Mouse (Mus musculus) midbrain, embryonic 12.5 days (tissue): Measurements from ENCODE around the gene Bicdl1. TPM values are rescaled to one million over a fixed set of nuclear protein-coding genes. Genes with fewer than 3 reads are reported as not detected.

Source experiments
- ATAC-seq: fragments of 200-750 bp; cut with Nextera tagmentation; 2 replicates; pipeline ENCODE4 v1.8.0; 2017; ENCODE audit warnings: low read depth, moderate TSS enrichment, moderate library complexity; ENCODE audit not compliant: low FRiP score
- H3K27ac ChIP-seq: fragments of 300-500 bp; sonication (generic); replicated peaks from 2 replicates; pipeline ENCODE4 v1.5.1; 2016; ENCODE audit warnings: mild to moderate bottlenecking
- H3K27me3 ChIP-seq: fragments of 300-500 bp; sonication (generic); 2 replicates; pipeline ENCODE4 v1.6.1; 2016; ENCODE audit warnings: mild to moderate bottlenecking
- H3K36me3 ChIP-seq: fragments of 300-500 bp; sonication (generic); 2 replicates; pipeline ENCODE4 v1.6.1; 2016
- H3K4me1 ChIP-seq: fragments of 300-500 bp; sonication (generic); 2 replicates; pipeline ENCODE4 v1.6.1; 2016
- H3K4me2 ChIP-seq: fragments of 300-500 bp; sonication (generic); replicated peaks from 2 replicates; pipeline ENCODE4 v1.6.1; 2016; ENCODE audit warnings: mild to moderate bottlenecking, moderate library complexity
- H3K4me3 ChIP-seq: fragments of 300-500 bp; sonication (generic); 2 replicates; pipeline ENCODE4 v1.5.1; 2016; ENCODE audit warnings: mild to moderate bottlenecking
- H3K9ac ChIP-seq: fragments of 300-500 bp; sonication (generic); replicated peaks from 2 replicates; pipeline ENCODE4 v1.6.1; 2016; ENCODE audit warnings: mild to moderate bottlenecking, moderate library complexity
- H3K9me3 ChIP-seq: fragments of 300-500 bp; sonication (generic); 2 replicates; pipeline ENCODE4 v1.6.1; 2016; ENCODE audit warnings: mild to moderate bottlenecking
- WGBS: fragments of 180-500 bp; shearing (Covaris S2); methylation state at CpG from one replicate; pipeline ENCODE4 v1.1.7; 2016; 5-methylcytosine and 5-hydroxymethylcytosine counted together
- polyA plus RNA-seq: library from polyadenylated mRNA; unstranded; fragments of >200 nt; fragmentation: Nextera tagmentation; extraction: Ambion mirVana; gene quantifications from 2 replicates; pipeline ENCODE4 v1.2.1, GENCODE M21; 2016

Bicdl1 gene
- polyA plus RNA-seq, 1 experiment from 2014 or later, result 19.9 TPM

DNA sequence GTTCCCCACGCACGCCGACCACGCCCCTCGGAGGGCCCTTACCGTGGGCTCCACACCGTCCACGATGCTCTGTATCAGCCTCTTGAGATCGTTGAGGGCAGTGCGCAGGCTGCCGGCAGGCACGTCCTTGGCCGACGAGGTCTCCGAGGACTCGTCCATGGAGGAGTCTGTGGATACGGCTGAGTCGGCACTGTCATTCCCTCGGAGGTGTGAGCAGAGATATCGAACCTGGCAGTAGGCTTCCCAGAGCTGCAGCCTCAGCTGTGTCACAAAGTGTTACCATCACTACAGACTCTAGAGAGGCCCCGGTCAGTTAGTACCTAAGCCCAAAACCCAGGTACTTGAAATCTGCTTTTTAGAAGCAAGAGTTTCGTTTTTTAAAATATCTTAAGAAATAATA, 68.8 kb downstream of the Bicdl1 start:
- H3K36me3 ChIP-seq, result no peaks in the 10 kb centered on the region
- no peak overlapping the region for H3K4me3 ChIP-seq
- no peak for ATAC-seq
- H3K4me2 ChIP-seq, result no peak overlapping the region
- 89% methylated on average over 22 of the region's 22 CpGs for WGBS
- no peaks in the 10 kb centered on the region for H3K27me3 ChIP-seq
- no peak overlapping the region for H3K27ac ChIP-seq
- no peaks in the 10 kb centered on the region for H3K9me3 ChIP-seq
- peaks cover 10% of the 10 kb centered on the region; the same call in 1 of the 2 replicates for H3K4me1 ChIP-seq
- H3K9ac ChIP-seq, result no peak overlapping the region

DNA sequence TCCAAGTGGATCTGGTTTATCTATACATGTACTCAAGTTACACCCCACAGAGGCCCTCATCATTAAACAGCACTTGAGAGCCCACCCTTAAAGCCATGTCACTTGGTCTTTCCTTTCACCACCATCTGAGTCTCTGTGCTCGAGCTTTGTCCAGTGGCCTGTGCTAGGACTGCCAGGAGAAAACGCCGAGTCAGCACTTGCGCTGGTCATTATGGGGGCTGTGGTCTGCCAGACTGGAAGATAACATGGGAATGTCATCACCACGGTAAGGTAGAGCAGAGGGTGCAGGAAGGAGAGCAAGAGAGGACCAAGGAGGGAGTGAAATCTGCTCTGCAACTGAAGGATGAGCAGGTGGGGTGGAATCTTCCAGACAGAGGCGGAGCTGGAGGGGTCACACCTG, 73.1 kb downstream of the Bicdl1 start:
- 91% methylated on average over 6 of the region's 6 CpGs for WGBS
- H3K27me3 ChIP-seq, result peaks cover 6% of the 10 kb centered on the region
- no peaks in the 10 kb centered on the region for H3K4me1 ChIP-seq
- H3K9ac ChIP-seq, result no peak overlapping the region; the same call in 1 of the 2 replicates
- no peaks in the 10 kb centered on the region for H3K36me3 ChIP-seq
- no peaks in the 10 kb centered on the region for H3K9me3 ChIP-seq
- no peak overlapping the region for H3K4me3 ChIP-seq
- no peak for ATAC-seq
- H3K27ac ChIP-seq, result no peak overlapping the region
- no peak overlapping the region for H3K4me2 ChIP-seq

DNA sequence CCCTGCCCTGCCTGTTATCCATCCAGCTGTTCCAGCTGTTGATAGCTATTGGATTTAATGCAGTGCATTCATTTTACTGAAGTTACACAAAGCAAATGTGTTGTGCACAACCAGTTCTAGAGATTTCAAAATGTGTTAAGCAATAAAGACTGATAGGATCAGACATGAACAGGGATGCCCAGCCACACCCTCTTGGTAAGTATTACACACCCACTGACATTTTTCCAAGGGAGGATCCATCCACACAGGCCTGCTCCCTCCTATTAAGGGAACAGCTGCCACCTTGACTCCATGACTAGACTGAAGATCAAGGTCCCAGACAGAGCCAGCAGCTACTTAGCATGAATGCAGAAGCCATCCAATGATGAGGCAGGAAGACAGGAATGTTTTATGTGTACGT, 74.2 kb downstream of the Bicdl1 start:
- Histone ChIP-seq H3K9ac (no peak overlapping the region), H3K4me2 (no peak overlapping the region), H3K9me3 (no peaks in the 10 kb centered on the region), H3K4me1 (peaks cover 5% of the 10 kb centered on the region), H3K27me3 (peaks cover 6% of the 10 kb centered on the region), H3K36me3 (no peaks in the 10 kb centered on the region), H3K4me3 (no peak overlapping the region), H3K27ac (no peak overlapping the region)
- WGBS, result 79% methylated on average over 1 of the region's 1 CpGs
- no peak for ATAC-seq

DNA sequence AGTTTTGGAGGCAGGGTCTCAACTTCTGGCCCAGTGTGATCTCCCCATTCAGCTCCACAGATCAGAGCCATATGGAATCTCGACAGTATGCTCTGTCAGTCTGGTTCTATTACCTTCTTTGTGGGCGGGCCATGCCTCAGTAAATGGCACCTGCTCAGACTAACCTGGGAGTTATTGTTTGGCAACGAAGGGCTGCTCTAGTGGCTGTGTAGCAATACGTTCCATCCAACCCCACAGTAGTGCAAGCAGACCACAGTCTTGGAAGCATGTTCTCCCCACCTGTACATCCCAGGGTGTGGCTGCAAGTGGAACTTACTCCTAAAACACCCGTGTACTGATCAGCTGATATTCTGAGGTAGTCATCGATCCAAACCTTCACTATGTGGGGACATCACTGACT, 74.7 kb downstream of the Bicdl1 start:
- ATAC-seq, result no peak
- WGBS, result 84% methylated on average over 6 of the region's 6 CpGs

DNA sequence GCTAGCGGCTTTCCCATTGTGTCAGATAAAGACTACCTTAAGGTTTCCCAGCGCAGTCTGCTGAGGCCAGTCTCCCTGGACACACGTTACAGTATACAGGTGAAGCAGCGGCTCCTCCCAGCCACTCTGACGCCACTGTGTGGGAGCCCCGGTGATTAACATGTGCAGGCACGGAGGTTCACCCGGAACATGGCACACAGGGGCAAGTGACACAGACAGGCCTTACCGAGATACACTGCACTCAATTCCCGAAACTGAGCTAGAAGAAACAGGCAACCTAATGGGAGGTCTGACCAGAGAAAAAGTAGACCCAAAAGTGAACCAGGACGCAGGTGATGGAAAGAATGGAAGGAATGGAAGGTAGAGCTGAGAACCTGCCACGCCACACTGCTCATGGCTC, 77.6 kb downstream of the Bicdl1 start:
- Histone ChIP-seq H3K4me2 (no peak overlapping the region), H3K36me3 (no peaks in the 10 kb centered on the region), H3K4me3 (no peak overlapping the region), H3K9me3 (no peaks in the 10 kb centered on the region), H3K27ac (no peak overlapping the region), H3K27me3 (peaks cover 6% of the 10 kb centered on the region), H3K4me1 (peaks cover 16% of the 10 kb centered on the region), H3K9ac (no peak overlapping the region)
- ATAC-seq, result no peak
- 93% methylated on average over 12 of the region's 12 CpGs for WGBS

More for the DNA sequence above, 74.7 kb downstream of the Bicdl1 start:
- Histone ChIP-seq H3K9ac (no peak overlapping the region), H3K9me3 (no peaks in the 10 kb centered on the region), H3K36me3 (no peaks in the 10 kb centered on the region), H3K4me1 (peaks cover 11% of the 10 kb centered on the region), H3K27me3 (peaks cover 6% of the 10 kb centered on the region), H3K4me3 (no peak overlapping the region), H3K27ac (no peak overlapping the region), H3K4me2 (no peak overlapping the region)

DNA sequence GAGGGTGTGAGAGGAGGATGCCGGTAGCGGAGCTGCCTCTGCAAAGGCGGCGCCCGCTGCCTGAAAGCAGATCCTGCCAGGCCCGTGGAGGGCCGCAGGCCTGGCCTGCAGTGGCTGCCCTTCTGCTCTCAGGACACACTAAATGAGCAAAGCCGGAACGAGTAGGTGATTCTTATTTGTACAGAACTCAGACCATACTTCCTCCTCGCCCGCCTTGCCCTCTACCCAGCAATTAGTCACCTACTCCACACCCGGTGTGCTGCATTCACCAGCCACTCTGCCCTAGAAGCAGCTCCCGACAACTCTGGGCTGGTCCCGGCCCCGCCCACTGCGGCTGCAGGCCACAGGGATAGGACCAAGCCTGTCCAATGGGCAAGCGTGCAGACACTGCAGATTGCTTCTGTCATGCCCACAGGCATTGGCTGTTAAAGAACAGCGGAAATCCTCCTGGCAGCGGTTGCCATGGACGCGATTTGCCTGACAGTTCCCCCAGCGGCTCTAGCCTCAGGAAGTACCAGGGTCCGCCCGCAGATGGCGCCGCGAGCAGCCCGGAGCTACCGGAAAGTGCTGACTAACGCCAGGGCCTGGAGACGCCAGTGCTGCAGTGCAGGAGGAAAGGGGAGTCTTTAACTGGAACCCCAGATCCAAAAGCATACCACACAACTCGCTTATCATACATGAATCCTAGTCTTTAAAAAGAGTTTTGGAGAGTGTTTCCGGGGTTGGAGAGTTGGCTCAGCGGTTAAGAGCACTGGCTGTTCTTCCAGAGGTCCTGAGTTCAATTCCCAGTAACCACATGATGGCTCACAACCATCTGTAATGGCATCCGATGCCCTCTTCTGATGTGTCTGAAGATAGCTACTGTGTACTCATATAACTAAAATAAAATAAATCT, 78.5 kb downstream of the Bicdl1 start:
- WGBS, result 4% methylated on average over 35 of the region's 35 CpGs
- Histone ChIP-seq H3K36me3 (no peaks in the 10 kb centered on the region), H3K27me3 (peaks cover 6% of the 10 kb centered on the region), H3K4me1 (peaks cover 16% of the 10 kb centered on the region), H3K27ac (peak overlapping the region; percentile 53), H3K4me2 (peak overlapping the region; percentile 55), H3K9me3 (no peaks in the 10 kb centered on the region), H3K4me3 (peak overlapping the region; percentile 41), H3K9ac (peak overlapping the region; percentile 60)
- ATAC-seq, result peak; percentile 100

DNA sequence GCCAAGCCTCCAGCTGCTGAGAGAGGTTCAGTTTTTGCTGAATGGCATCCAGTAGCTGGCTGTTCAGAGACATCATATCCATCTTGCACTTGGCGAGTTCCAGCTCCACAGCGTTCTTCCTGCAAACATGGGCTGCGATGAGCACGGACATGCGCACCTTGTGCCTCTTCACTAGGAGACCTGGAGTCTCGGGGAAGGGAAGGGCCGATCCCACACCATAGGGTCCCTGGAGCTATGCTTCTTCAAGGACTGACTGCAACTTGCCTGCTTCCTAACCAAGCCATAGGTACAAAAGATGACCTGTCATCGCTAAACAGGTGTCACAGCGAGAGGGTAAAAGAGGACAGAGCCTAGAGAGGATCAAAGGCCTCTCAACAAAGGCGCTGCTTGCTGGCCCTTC, 79.6 kb downstream of the Bicdl1 start:
- Histone ChIP-seq H3K4me3 (0 out of 2 replicates have a peak overlapping the region, but pooled peaks have one; percentile 41), H3K9ac (peak overlapping the region; percentile 60)

DNA sequence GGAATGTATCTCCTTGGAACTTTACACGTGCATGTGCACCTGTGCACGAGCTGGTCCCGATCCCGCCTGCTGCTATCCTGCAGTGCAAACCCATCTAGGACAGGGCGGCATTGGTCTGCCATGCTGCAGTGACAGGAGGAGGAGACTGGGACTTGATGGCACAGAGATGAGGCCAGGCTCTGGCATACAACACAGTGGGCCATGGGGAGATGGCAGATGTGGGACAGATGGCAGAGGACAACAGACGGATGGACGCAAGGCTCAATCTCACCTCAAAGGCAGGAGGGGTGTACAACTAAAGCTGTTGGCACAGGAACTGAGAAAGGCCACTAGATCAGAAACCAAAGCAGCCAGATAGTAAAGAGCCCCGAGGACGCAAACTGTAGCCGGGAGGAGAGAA, 80.5 kb downstream of the Bicdl1 start:
- H3K4me2 ChIP-seq, result no peak overlapping the region
- H3K27ac ChIP-seq, result no peak overlapping the region
- H3K9ac ChIP-seq, result 0 out of 2 replicates have a peak overlapping the region, but pooled peaks have one; percentile 15
- H3K36me3 ChIP-seq, result peaks cover 19% of the 10 kb centered on the region
- H3K4me1 ChIP-seq, result peaks cover 16% of the 10 kb centered on the region
- H3K4me3 ChIP-seq, result no peak overlapping the region
- ATAC-seq, result no peak
- WGBS, result 93% methylated on average over 10 of the region's 10 CpGs
- H3K27me3 ChIP-seq, result peaks cover 5% of the 10 kb centered on the region; the same call in 1 of the 2 replicates
- no peaks in the 10 kb centered on the region for H3K9me3 ChIP-seq

More for the DNA sequence above, 79.6 kb downstream of the Bicdl1 start:
- H3K4me1 ChIP-seq, result peaks cover 16% of the 10 kb centered on the region
- peaks cover 10% of the 10 kb centered on the region for H3K36me3 ChIP-seq
- ATAC-seq, result no peak
- peak overlapping the region; percentile 55; the same call in 1 of the 2 replicates for H3K4me2 ChIP-seq
- no peaks in the 10 kb centered on the region for H3K9me3 ChIP-seq
- WGBS, result 90% methylated on average over 10 of the region's 10 CpGs
- H3K27me3 ChIP-seq, result peaks cover 6% of the 10 kb centered on the region
- H3K27ac ChIP-seq, result no peak overlapping the region

DNA sequence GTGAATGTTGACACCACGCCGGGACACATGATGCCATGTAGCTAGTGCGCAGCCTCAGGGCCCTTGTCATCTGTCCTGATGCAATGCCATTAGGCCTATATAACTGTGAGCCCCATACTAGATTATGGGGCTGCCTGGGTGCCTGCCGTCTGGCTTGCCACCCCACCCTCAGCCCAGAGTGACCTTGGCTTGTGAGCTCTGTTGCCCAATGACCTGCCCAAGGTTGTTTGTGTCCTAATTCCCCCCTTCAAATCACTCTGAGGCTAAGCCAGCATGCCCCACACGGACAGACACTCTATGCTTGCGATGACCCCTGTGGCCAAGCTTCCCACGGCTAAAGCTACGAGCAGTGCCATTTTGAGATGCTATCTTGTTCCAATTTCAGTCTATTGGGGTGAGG, 81.7 kb downstream of the Bicdl1 start:
- H3K9me3 ChIP-seq, result no peaks in the 10 kb centered on the region
- peaks cover 31% of the 10 kb centered on the region for H3K36me3 ChIP-seq
- no peak overlapping the region for H3K4me3 ChIP-seq
- no peak for ATAC-seq
- no peak overlapping the region for H3K27ac ChIP-seq
- H3K9ac ChIP-seq, result no peak overlapping the region
- H3K4me1 ChIP-seq, result peaks cover 16% of the 10 kb centered on the region
- no peak overlapping the region for H3K4me2 ChIP-seq
- no peaks in the 10 kb centered on the region for H3K27me3 ChIP-seq
- WGBS, result 92% methylated on average over 8 of the region's 8 CpGs

DNA sequence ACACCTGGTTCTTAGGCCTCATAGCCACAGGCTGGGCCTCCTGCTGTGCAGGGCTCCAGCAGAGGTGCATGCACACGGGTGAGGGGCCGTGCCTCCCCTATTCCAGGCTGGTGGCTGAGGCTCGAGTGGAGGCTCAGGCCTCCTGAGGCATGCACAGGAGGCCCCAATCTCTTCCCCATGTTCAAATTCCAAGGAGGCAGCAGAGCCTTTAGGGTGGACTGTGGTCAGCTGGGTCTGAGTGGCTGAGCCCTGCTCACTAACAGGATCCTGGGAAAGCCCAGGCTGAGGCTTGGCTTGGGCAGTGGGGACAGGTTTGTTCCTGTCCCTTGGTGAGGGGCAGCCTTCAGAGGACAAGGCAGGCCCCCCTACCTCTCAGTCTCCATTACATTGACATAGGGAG, 82.5 kb downstream of the Bicdl1 start:
- ATAC-seq, result no peak
- H3K9ac ChIP-seq, result no peak overlapping the region
- WGBS, result 69% methylated on average over 3 of the region's 3 CpGs
- no peaks in the 10 kb centered on the region for H3K27me3 ChIP-seq
- no peak overlapping the region for H3K4me2 ChIP-seq
- H3K4me3 ChIP-seq, result no peak overlapping the region
- peaks cover 16% of the 10 kb centered on the region for H3K4me1 ChIP-seq
- no peaks in the 10 kb centered on the region for H3K9me3 ChIP-seq
- 0 out of 2 replicates have a peak overlapping the region, but pooled peaks have one; percentile 39 for H3K27ac ChIP-seq
- peaks cover 39% of the 10 kb centered on the region for H3K36me3 ChIP-seq

DNA sequence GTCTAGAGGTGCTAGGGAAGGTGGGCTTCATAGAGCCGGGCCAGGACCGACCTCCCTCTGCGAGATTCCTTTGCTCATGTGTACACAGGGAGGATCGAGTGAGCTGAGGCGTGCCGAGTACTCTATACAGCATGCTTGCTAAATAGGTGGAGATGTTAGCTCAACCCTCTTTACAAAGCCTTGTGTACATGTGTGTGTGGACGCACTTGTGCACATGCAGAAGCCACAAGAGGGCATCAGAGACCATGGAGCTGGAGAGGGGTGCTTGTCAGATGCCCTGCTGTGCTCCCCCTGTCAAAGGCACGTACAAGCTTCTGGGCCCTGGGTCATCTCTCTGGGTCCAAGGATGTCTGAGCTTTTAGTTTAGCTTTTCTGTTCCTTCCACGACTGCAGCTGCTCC, 87.2 kb downstream of the Bicdl1 start:
- no peaks in the 10 kb centered on the region for H3K27me3 ChIP-seq
- H3K4me2 ChIP-seq, result no peak overlapping the region
- peaks cover 79% of the 10 kb centered on the region for H3K36me3 ChIP-seq
- H3K9ac ChIP-seq, result no peak overlapping the region
- 85% methylated on average over 9 of the region's 9 CpGs for WGBS
- H3K4me1 ChIP-seq, result no peaks in the 10 kb centered on the region
- H3K4me3 ChIP-seq, result no peak overlapping the region
- H3K27ac ChIP-seq, result no peak overlapping the region
- no peak for ATAC-seq
- H3K9me3 ChIP-seq, result no peaks in the 10 kb centered on the region

DNA sequence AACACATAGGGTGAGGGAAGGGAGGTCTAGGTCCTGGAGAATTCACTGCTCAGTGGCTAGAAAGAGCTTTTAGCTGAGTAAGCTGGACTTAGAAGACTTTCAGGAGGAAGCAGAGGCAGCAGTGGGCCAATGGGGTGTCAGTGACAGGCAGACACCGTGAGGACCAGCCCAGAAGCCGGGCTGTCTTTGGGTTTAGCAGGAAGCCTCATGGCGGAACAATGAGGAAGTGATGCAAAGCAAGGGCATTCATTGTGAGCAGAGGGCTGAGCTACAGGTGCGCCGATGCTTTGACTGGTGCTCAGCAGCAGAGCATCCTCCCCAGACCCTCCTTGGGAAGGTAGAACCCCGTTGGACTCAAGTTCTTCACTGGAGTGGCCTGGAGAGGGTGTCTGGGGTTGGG, 95.9 kb downstream of the Bicdl1 start:
- Histone ChIP-seq H3K4me1 (peaks cover 25% of the 10 kb centered on the region), H3K36me3 (peaks cover 32% of the 10 kb centered on the region), H3K27ac (no peak overlapping the region), H3K4me2 (no peak overlapping the region), H3K9me3 (no peaks in the 10 kb centered on the region), H3K4me3 (no peak overlapping the region), H3K9ac (no peak overlapping the region), H3K27me3 (no peaks in the 10 kb centered on the region)
- WGBS, result 83% methylated on average over 6 of the region's 6 CpGs
- no peak for ATAC-seq
